8 mouse cellular contexts compared by ENCODE assay signal in the genomic region with DNA sequence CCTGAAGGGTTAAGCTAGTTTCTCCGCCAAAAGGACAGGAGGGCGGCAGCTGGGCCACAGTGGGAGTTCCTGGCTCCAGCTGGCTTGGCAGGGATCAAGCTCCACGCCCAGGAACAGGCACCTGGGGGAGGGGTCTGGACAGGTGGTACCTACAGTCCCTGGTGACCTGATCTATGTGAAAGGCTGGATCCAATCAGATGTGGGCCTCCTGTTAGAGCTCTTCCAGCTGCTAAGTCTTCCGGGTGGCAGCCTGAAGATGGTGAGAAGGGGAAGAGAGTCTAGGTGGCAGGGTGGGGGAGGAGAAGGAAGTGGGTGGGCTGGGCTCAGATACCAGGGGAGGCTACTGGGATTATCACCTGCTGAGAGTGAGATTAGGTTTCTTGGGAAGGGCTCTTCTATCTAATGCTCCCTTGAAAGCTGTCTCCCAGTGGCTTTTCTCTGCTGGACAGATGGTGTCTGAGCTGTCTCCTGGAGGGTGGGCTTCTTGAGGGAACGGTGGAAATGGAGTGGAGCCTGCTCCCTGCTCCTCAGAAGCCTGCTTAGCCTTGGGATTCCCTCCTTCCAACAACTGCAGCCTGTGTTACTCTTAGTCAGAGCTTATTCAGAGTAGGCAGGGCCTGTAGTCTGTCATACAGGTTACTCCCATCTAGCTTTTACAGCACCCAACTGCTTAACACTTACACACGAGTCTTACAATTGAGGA. TPM values are rescaled to one million over a fixed set of nuclear protein-coding genes. Genes with fewer than 3 reads are reported as not detected.
A peak's percentile ranks its signal among the peaks of the same experiment; 100 is the strongest.
DNase-seq lines count a peak whose midpoint lies in the region; ATAC-seq lines count a peak whose summit lies in the region.

No protein-coding gene starts in this region.

- 10% methylated on average over 6 of the region's 6 CpGs for WGBS in neural tube, embryonic 12.5 days
- 11% methylated on average over 6 of the region's 6 CpGs for WGBS in neural tube, embryonic 15.5 days
- WGBS in embryonic facial prominence, embryonic 13.5 days, result 8% methylated on average over 6 of the region's 6 CpGs

- H3K27me3 ChIP-seq in neural tube, embryonic 12.5 days (replicated peaks), result no peaks in the 10 kb centered on the region
- H3K27me3 ChIP-seq in neural tube, embryonic 15.5 days (replicated peaks), result no peaks in the 10 kb centered on the region
- H3K27me3 ChIP-seq in embryonic facial prominence, embryonic 13.5 days, result no peaks in the 10 kb centered on the region

- H3K4me2 ChIP-seq in neural tube, embryonic 12.5 days (replicated peaks), result peak overlapping the region; percentile 32
- no peak overlapping the region for H3K4me2 ChIP-seq in neural tube, embryonic 15.5 days
- H3K4me2 ChIP-seq in embryonic facial prominence, embryonic 13.5 days, result no peak overlapping the region

- H3K9ac ChIP-seq in neural tube, embryonic 12.5 days, result no peak overlapping the region
- no peak overlapping the region for H3K9ac ChIP-seq in neural tube, embryonic 15.5 days (replicated peaks)
- no peak overlapping the region for H3K9ac ChIP-seq in embryonic facial prominence, embryonic 13.5 days

- H3K4me1 ChIP-seq in neural tube, embryonic 12.5 days, result peaks cover 27% of the 10 kb centered on the region
- peaks cover 24% of the 10 kb centered on the region for H3K4me1 ChIP-seq in neural tube, embryonic 15.5 days
- peaks cover 24% of the 10 kb centered on the region for H3K4me1 ChIP-seq in embryonic facial prominence, embryonic 13.5 days

- no peaks in the 10 kb centered on the region for H3K9me3 ChIP-seq in neural tube, embryonic 12.5 days
- H3K9me3 ChIP-seq in neural tube, embryonic 15.5 days (replicated peaks), result no peaks in the 10 kb centered on the region
- no peaks in the 10 kb centered on the region for H3K9me3 ChIP-seq in embryonic facial prominence, embryonic 13.5 days

- DNase-seq in kidney, adult 11 months, result peak; percentile 66
- DNase-seq in lung, postnatal 36 days, result peak; percentile 66
- DNase-seq in thymus, postnatal 4 days, result peak; percentile 63
- DNase-seq in gastrocnemius, postnatal 25 days, result no peak
- no peak for DNase-seq in right cerebral cortex, postnatal 25 days

- H3K36me3 ChIP-seq in neural tube, embryonic 12.5 days, result no peaks in the 10 kb centered on the region
- H3K36me3 ChIP-seq in neural tube, embryonic 15.5 days, result no peaks in the 10 kb centered on the region
- H3K36me3 ChIP-seq in embryonic facial prominence, embryonic 13.5 days, result peaks cover 6% of the 10 kb centered on the region; the same call in 1 of the 2 replicates

- no peak overlapping the region for H3K27ac ChIP-seq in neural tube, embryonic 12.5 days
- H3K27ac ChIP-seq in neural tube, embryonic 15.5 days (replicated peaks), result no peak overlapping the region
- H3K27ac ChIP-seq in embryonic facial prominence, embryonic 13.5 days, result peak overlapping the region; percentile 56

- ATAC-seq in neural tube, embryonic 12.5 days (ENCODE audit: low FRiP score, low read depth), result peak; percentile 33; the same call in 1 of the 2 replicates
- ATAC-seq in neural tube, embryonic 15.5 days (ENCODE audit: low FRiP score), result no peak; the same call in none of the 2 replicates
- no peak; the same call in 1 of the 2 replicates for ATAC-seq in embryonic facial prominence, embryonic 13.5 days (ENCODE audit: insufficient number of reproducible peaks, insufficient read depth, low FRiP score, low TSS enrichment, low read depth)

- no peak overlapping the region for H3K4me3 ChIP-seq in neural tube, embryonic 12.5 days
- H3K4me3 ChIP-seq in neural tube, embryonic 15.5 days (replicated peaks), result no peak overlapping the region
- H3K4me3 ChIP-seq in embryonic facial prominence, embryonic 13.5 days, result no peak overlapping the region

RNA-seq across cellular contexts. Expression of a gene that starts 27.0 kb away (rescaled TPM):
- 149 and 153 TPM in 2 replicates for polyA plus RNA-seq in neural tube, embryonic 12.5 days (2016; fragmentation: Nextera tagmentation; extraction: Ambion mirVana)
- polyA plus RNA-seq in neural tube, embryonic 15.5 days (2015; fragmentation: Nextera tagmentation; extraction: Ambion mirVana), result 119 and 125 TPM in 2 replicates
- 100 and 102 TPM in 2 replicates for polyA plus RNA-seq in embryonic facial prominence, embryonic 13.5 days (2015; fragmentation: Nextera tagmentation; extraction: Ambion mirVana)
- 10 to 100 TPM; 13.8 to 16.4 TPM for total RNA-seq in gastrocnemius, postnatal 25 days (2021)

RNA-seq across cellular contexts. Expression of a gene that starts 43.2 kb away (rescaled TPM):
- polyA plus RNA-seq in neural tube, embryonic 12.5 days (2016; fragmentation: Nextera tagmentation; extraction: Ambion mirVana), result 78.1 and 80.9 TPM in 2 replicates
- 11.1 and 26.9 TPM in 2 replicates for polyA plus RNA-seq in neural tube, embryonic 15.5 days (2015; fragmentation: Nextera tagmentation; extraction: Ambion mirVana)
- polyA plus RNA-seq in embryonic facial prominence, embryonic 13.5 days (2015; fragmentation: Nextera tagmentation; extraction: Ambion mirVana), result 86.4 and 86.6 TPM in 2 replicates
- 1 to 10 TPM in 1 of 2 experiments, under 1 TPM in 1; 0.92 to 1.5 TPM for total RNA-seq in gastrocnemius, postnatal 25 days (2021)

RNA-seq across cellular contexts. Expression of a gene that starts 50.6 kb away (rescaled TPM):
- 3.7 and 4.4 TPM in 2 replicates for polyA plus RNA-seq in neural tube, embryonic 12.5 days (2016; fragmentation: Nextera tagmentation; extraction: Ambion mirVana)
- 4.8 and 7.6 TPM in 2 replicates for polyA plus RNA-seq in neural tube, embryonic 15.5 days (2015; fragmentation: Nextera tagmentation; extraction: Ambion mirVana)
- polyA plus RNA-seq in embryonic facial prominence, embryonic 13.5 days (2015; fragmentation: Nextera tagmentation; extraction: Ambion mirVana), result 29.3 and 29.8 TPM in 2 replicates
- total RNA-seq in gastrocnemius, postnatal 25 days (2021), result 1 to 10 TPM; 2.2 to 2.7 TPM

Comparison
In these comparisons a context has a peak if more than half of its experiments do, and no peak if none do; other contexts are left out.
1. DNase-seq: peak in kidney, adult 11 months (single experiment), lung, postnatal 36 days (single experiment) and thymus, postnatal 4 days (single experiment); none in gastrocnemius, postnatal 25 days (single experiment) and right cerebral cortex, postnatal 25 days (single experiment).